Mouse (Mus musculus) thymus, adult 2 months (tissue): Measurements from ENCODE around the gene Cysrt1.

Experiments
- CTCF ChIP-seq: fragments of 200-500 bp; IDR thresholded peaks from 2 replicates; pipeline ENCODE4 v1.5.1; 2012; ENCODE audit warnings: mild to moderate bottlenecking, control low read depth, low read length, moderate library complexity, borderline replicate concordance; ENCODE audit not compliant: control insufficient read depth, poor library complexity, insufficient read depth; ENCODE audit errors: extremely low read depth
- POLR2A ChIP-seq: fragments of 200-500 bp; IDR thresholded peaks from 2 replicates; pipeline ENCODE4 v1.6.1; 2012; ENCODE audit warnings: mild to moderate bottlenecking, low read length, control low read depth, moderate library complexity; ENCODE audit not compliant: control insufficient read depth, poor library complexity, insufficient read depth; ENCODE audit errors: extremely low read depth

DNA sequence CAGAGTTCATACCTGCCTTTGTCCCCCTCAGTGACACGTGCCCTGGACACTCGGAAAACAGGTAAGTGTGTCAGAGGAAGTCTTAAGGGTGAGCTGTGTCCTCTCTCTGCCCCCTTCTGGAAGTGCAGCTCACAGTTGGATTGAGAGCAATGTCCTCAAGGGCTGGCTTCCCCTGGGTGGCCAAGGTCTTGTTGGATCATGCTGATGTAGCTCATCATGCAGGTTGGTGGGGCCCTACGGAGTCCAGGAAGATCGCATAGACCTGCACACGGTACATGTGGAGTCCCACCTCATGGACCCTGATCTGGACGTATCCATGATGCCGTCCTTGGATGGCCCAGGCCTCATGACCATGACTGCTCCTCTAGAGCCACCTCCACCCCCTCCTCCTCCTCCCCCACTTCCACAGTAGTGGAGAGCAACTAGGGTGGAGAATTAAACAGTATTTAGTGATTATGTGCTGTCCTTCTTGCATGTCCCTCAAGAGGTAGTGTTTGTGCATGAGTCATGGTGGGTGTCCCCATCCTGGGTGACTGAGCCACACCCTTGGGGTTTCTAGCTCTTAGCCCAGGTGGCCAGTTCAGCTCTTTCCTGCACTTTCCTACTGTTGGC, 46.6 kb upstream of the Cysrt1 start:
- TF ChIP-seq CTCF (no peak), POLR2A (no peak)
